Mouse (Mus musculus) brown adipose tissue, adult 24 weeks (tissue): ENCODE results near the gene Washc2. TPM values are rescaled to one million over a fixed set of nuclear protein-coding genes. Genes with fewer than 3 reads are reported as not detected.
"Not testable (repeated sequence)": the region's sequence is repeated elsewhere in the genome, so short reads cannot be mapped to it uniquely, and the experiment has no call there.

ENCODE experiments used
- H3K27ac ChIP-seq: fragments of 200-500 bp; replicated peaks from 2 replicates; pipeline ENCODE4 v1.5.1; 2012; ENCODE audit warnings: low read depth, mild to moderate bottlenecking, low read length
- H3K4me1 ChIP-seq: fragments of 200-500 bp; 2 replicates; pipeline ENCODE4 v1.6.1; 2012; ENCODE audit warnings: low read length, mixed read lengths; ENCODE audit not compliant: control insufficient read depth, insufficient read depth, insufficient read length
- H3K4me3 ChIP-seq: fragments of 200-500 bp; 2 replicates; pipeline ENCODE4 v1.5.1; 2012; ENCODE audit warnings: low read depth, mild to moderate bottlenecking, low read length, moderate library complexity; ENCODE audit not compliant: insufficient read depth
- polyA plus RNA-seq: library from polyadenylated mRNA; stranded (reverse); fragments of >200 nt; gene quantifications from 2 replicates; pipeline ENCODE4 v1.2.4, GENCODE M21; 2012; ENCODE audit not compliant: missing spikeins, insufficient read depth, insufficient read length

Gene Washc2
- polyA plus RNA-seq, 1 experiment, result 25.1 TPM

DNA sequence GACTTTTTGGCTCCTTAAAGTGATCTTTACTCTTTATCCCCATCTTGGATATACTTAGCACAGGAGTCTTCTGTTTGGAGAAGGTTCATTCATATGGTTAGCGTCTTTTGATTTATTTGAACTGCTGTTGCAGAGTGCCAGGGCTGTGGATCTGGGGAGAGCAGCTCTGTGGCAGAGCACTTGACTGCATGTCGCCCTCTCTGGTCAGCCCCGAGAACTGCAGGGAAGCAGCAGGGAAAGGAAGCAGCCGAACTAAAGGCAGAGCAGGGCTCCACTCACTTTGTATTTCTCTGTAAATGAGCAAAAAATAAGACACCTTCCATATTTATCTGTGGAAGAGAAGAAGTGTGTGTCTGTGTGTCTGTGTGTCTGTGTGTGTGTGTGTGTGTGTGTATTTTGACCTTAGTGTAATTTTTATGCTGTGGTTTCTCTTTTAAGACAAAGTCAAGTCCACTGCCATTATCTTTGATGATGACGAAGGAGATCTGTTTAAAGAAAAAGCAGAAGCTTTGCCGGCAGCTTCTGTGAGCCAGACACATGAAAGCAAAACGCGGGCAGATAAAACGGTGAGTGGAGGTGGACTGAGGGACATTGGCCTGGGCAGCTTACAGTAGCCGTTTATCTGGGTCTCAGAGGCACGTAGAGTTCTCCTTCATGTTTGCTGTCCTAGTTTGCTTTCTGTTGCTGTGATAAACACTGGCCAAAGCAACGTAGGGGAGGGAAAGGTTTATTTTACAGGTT, 21.1 kb downstream of the Washc2 start:
- Histone ChIP-seq H3K27ac (no peak overlapping the region), H3K4me1 (no peaks in the 10 kb centered on the region), H3K4me3 (no peak overlapping the region)

- not testable (repeated sequence) for H3K4me1 ChIP-seq, H3K4me3 ChIP-seq, H3K27ac ChIP-seq
Measured at GRCm38 (mm10) chr6:116234821-116235220, 27.0 kb downstream of the Washc2 start.

DNA sequence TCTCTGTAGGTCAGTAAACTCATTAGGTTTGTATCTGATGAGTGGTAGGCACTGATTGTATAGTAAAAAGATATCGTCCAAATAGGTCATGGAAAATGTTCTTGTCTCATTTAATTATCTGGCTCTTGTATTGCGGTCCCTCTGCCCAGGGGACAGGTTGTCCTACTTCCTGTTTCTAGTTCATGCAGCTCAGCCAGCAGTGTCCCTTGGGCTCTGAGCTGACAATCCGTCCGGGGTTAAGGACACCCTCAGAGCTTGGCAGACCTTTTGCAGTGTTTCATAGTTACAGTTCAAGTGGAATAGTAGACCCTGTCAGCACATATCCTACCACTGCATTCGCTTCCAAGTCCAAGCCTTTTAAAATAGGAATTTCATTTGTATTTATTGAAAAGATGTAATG, 27.5 kb downstream of the Washc2 start:
- H3K27ac ChIP-seq, result no peak overlapping the region
- no peaks in the 10 kb centered on the region; the same call in 1 of the 2 replicates for H3K4me1 ChIP-seq
- no peak overlapping the region for H3K4me3 ChIP-seq

- Histone ChIP-seq H3K4me3 (no peak overlapping the region), H3K4me1 (no peaks in the 10 kb centered on the region; the same call in 1 of the 2 replicates), H3K27ac (no peak overlapping the region)
Measured at GRCm38 (mm10) chr6:116238083-116238482, 30.2 kb downstream of the Washc2 start.

GRCm38 (mm10) chr6:116240371-116240770, 32.5 kb downstream of the Washc2 start:
- H3K4me3 ChIP-seq, result no peak overlapping the region
- H3K27ac ChIP-seq, result no peak overlapping the region
- no peaks in the 10 kb centered on the region for H3K4me1 ChIP-seq

- Histone ChIP-seq H3K27ac (no peak overlapping the region), H3K4me1 (no peaks in the 10 kb centered on the region), H3K4me3 (no peak overlapping the region)
Measured at GRCm38 (mm10) chr6:116259649-116260048, 51.8 kb downstream of the Washc2 start.

DNA sequence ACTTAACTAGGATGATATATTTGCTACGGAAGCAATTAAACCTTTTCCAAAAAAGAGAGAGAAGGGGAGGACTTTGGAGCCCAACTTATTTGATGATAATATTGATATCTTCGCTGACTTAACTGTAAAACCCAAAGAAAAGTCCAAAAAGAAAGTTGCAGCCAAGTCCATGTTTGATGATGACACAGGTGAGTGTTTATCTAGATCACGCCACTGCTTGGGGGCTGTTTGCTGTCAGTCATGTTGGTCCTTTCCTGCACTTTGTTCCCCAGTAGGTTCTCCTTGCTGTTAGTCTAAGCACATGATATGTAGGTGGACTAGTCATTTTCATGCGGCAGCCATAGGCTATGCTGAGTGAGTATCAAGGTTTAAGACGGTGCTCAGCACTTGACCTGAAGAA, 52.6 kb downstream of the Washc2 start:
- Histone ChIP-seq H3K4me3 (no peak overlapping the region), H3K4me1 (no peaks in the 10 kb centered on the region), H3K27ac (no peak overlapping the region)

- no peak overlapping the region for H3K27ac ChIP-seq
- H3K4me1 ChIP-seq, result no peaks in the 10 kb centered on the region
- H3K4me3 ChIP-seq, result no peak overlapping the region
Measured at GRCm38 (mm10) chr6:116262824-116263223, 55.0 kb downstream of the Washc2 start.

GRCm38 (mm10) chr6:116264018-116264651, 56.3 kb downstream of the Washc2 start, which contains the start of gene Zfand4:
Zfand4 (plus strand) TSS chr6:116264222.
- Histone ChIP-seq H3K4me3 (peak within 1 kb of the TSS; percentile 68), H3K4me1 (no peaks in the 10 kb centered on the region), H3K27ac (no peak within 1 kb of the TSS)

GRCm38 (mm10) chr6:116264836-116265235, 57.0 kb downstream of the Washc2 start:
- Histone ChIP-seq H3K27ac (no peak overlapping the region), H3K4me1 (no peaks in the 10 kb centered on the region), H3K4me3 (no peak overlapping the region)

DNA sequence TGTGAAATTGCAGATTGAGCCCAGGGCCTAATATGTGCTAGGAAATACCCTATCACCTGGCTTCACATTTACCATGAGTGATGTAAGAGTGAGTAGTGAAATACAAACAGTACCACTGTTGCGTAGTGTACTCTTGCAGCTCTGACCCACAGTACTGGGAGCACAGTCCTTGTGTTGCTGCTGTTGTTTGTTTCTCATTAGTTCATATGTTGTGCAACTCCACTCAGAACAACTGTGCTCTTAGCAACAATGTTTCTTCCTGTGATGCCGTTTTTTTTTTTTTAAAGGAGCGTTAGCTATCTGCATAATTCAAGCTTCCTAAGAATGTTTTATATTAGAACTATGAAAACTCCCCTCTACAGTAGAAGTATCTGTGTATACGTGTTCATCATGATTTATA, 57.8 kb downstream of the Washc2 start:
- no peaks in the 10 kb centered on the region for H3K4me1 ChIP-seq
- no peak overlapping the region for H3K27ac ChIP-seq
- H3K4me3 ChIP-seq, result no peak overlapping the region

DNA sequence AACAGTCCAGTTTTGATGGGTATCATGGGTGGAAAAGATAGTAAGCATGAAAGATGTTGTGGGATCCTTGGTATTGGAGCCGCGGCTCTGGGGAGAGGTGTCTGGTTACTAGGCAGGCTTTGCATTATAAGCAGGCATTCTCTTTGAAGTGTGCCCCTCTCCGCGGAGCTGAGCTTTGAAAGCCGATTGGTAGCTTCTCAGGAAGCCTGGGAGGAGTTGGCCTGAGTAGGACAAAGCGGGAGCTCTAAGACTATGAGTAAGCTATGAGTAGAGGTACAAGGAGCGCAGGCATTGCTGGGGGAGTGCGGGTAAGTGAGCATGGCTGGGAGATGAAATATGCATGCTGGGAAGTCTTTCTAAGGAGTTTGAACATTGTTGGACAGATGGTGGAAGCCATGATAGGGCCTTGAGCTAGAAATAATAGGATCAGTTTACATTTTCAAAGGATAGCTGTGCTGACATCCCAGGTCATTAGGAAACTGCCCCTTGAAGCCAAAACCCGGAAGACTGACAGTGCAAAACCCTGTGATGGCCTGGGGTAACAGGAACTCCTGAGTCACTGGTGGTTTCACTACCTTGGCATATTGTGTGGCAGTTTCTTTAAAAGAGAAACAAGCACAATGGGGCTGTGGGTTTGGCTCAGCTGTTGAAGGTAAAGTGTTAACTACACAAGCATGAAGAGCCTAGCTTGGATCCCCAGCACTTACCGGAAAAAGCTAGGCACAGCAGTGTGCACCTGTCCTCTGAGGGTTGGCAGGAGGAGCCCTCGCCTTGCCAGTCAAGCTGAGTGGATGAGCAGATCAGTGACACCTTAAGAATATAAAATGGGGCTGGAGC, 58.7 kb downstream of the Washc2 start:
- Histone ChIP-seq H3K4me3 (no peak overlapping the region), H3K27ac (no peak overlapping the region), H3K4me1 (no peaks in the 10 kb centered on the region)

- H3K27ac ChIP-seq, result no peak overlapping the region
- no peaks in the 10 kb centered on the region for H3K4me1 ChIP-seq
- H3K4me3 ChIP-seq, result no peak overlapping the region
Measured at GRCm38 (mm10) chr6:116267110-116267423, 59.2 kb downstream of the Washc2 start.

DNA sequence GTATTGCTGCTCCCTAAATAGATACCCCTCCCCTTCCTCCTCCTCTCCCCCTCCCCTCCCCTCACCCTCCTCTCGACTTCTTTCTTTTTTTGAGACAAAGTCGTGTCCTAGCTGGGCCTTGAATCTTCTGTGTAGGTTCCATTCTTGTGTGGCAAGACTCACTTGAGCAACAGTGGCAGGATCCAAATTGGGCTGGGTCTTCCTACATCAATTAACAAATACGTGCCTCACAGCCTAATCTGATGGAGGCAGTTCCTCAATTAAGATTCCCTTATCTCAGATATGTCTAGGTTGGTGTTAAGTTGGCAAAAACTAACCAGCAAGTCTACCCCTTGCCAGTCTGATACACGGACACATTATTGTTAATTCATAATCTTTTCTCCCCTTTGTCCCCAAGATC, 67.9 kb downstream of the Washc2 start:
- no peaks in the 10 kb centered on the region for H3K4me1 ChIP-seq
- H3K27ac ChIP-seq, result no peak overlapping the region
- no peak overlapping the region for H3K4me3 ChIP-seq

- Histone ChIP-seq H3K27ac (no peak overlapping the region), H3K4me3 (no peak overlapping the region), H3K4me1 (no peaks in the 10 kb centered on the region)
Measured at GRCm38 (mm10) chr6:116278679-116279317, 71.0 kb downstream of the Washc2 start.
